In genomic region chr10:4670053-4670452, GRCm38 (mm10) we compare ENCODE assay signal across 18 mouse cellular contexts.
"Had no signal": no experiment of that assay in that cellular context is flagged by ENCODE, and none has a peak within 500 bp of the region (broad histone marks: within the 10 kb centered on the region; RNA-seq: fewer than 3 reads in every experiment).

No protein-coding gene starts in this region.

- H3K4me3 ChIP-seq: liver, embryonic 15.5 days; lung, embryonic 15.5 days; megakaryocyte, embryonic 14.5 days; midbrain, embryonic 13.5 days; midbrain, embryonic 15.5 days; neural tube, embryonic 13.5 days; neural tube, embryonic 15.5 days had no signal

- H3K27ac ChIP-seq: liver, embryonic 15.5 days; lung, embryonic 15.5 days; macrophage; midbrain, embryonic 13.5 days; midbrain, embryonic 15.5 days; neural tube, embryonic 13.5 days; neural tube, embryonic 15.5 days had no signal

- DNase-seq: liver, postnatal 0 days; lung, adult 2 months; retina, postnatal 1 day; right cerebral cortex, adult 18-20 months; right cerebral cortex, postnatal 25 days; spleen, adult 18-20 months; thymus, adult 18-20 months; thymus, postnatal 14 days; thymus, postnatal 36 days had no signal

- H3K4me2 ChIP-seq: liver, embryonic 15.5 days; lung, embryonic 15.5 days; midbrain, embryonic 11.5 days; midbrain, embryonic 13.5 days; midbrain, embryonic 15.5 days; neural tube, embryonic 13.5 days; neural tube, embryonic 15.5 days had no signal

- H3K36me3 ChIP-seq: liver, embryonic 15.5 days; lung, embryonic 15.5 days; midbrain, embryonic 13.5 days; midbrain, embryonic 15.5 days; neural tube, embryonic 13.5 days; neural tube, embryonic 15.5 days had no signal

- H3K27me3 ChIP-seq: liver, embryonic 15.5 days; lung, embryonic 15.5 days; midbrain, embryonic 13.5 days; midbrain, embryonic 15.5 days; neural tube, embryonic 13.5 days; neural tube, embryonic 15.5 days had no signal
